Mouse (Mus musculus): ENCODE data around the gene Qpct. TPM values are rescaled to one million over a fixed set of nuclear protein-coding genes. Genes with fewer than 3 reads are reported as not detected.
A peak's percentile ranks its signal among the peaks of the same experiment; 100 is the strongest.

The Qpct gene
- 7.5 and 10.3 TPM in 2 replicates for polyA plus RNA-seq (2014; fragmentation: Nextera tagmentation; extraction: Ambion mirVana)

DNA sequence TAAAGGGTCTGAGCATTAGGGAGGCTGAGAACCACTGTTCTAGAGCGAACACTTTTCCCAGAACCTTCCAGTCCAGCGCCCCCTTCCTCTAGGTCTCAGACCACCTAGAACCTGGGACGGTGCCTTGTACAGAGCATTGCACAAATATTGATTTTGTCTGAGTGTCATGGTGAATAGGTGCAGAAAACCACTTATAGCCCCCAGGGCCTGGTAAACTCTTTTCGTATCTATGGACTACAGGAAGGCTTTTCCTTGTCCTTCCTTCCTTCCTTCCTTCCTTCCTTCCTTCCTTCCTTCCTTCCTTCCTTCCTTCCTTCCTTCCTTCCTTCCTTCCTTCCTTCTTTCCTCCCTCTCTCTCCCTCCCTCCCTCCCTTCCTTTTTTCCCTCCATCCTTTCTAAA is at the start of gene Qpct:
Qpct (plus strand) TSS at position 301 of the 400 bp plus-strand sequence.
- no peak for ATAC-seq (replicated peaks; ENCODE audit: low FRiP score)
- Histone ChIP-seq H3K9me3 (ENCODE audit: control insufficient read depth, low read length) (no peaks in the 10 kb centered on the region), H3K4me3 (ENCODE audit: low read depth, low read length) (peak within 1 kb of the TSS; percentile 58), H3K4me1 (replicated peaks; ENCODE audit: control insufficient read depth, insufficient read depth, low read length) (no peaks in the 10 kb centered on the region), H3K9ac (ENCODE audit: low read depth, low read length) (no peak within 1 kb of the TSS; the same call in 1 of the 2 replicates), H3K27me3 (replicated peaks; ENCODE audit: control insufficient read depth, insufficient read depth, low read length) (peaks cover 9% of the 10 kb centered on the region), H3K36me3 (ENCODE audit: control insufficient read depth, insufficient read depth, low read length) (no peaks in the 10 kb centered on the region), H3K4me2 (peak within 1 kb of the TSS; percentile 87), H3K27ac (ENCODE audit: low read depth, low read length) (no peak within 1 kb of the TSS)
- no peak for DNase-seq (ENCODE audit: low spot score)
- WGBS, result 57% methylated on average over 4 of the region's 4 CpGs

DNA sequence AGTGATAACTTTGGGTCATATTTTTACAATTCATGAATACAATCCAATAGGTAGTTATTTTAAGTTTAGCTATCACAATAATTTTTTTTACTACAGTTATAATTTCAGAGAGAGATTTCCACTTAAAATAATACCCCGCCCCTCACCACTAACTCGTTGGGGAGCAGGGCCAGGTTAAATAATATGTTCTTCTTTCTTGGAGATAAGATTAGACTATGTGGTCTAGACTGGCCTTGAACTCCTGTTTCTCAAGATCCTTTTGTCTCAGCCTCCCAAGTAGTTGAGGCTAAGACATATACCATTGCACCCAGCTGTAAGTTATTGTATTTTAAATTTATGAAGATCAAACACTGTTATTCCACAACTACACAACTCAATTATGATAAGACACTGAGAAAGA is 38.1 kb upstream of the Qpct start:
- H3K27me3 ChIP-seq (replicated peaks; ENCODE audit: control insufficient read depth, insufficient read depth, low read length), result no peaks in the 10 kb centered on the region
- no peak overlapping the region for H3K9ac ChIP-seq (ENCODE audit: low read depth, low read length)
- H3K9me3 ChIP-seq (ENCODE audit: control insufficient read depth, low read length), result no peaks in the 10 kb centered on the region
- DNase-seq (ENCODE audit: low spot score) (no peak), ATAC-seq (replicated peaks; ENCODE audit: low FRiP score) (no peak)
- 60% methylated on average over 2 of the region's 2 CpGs for WGBS
- no peak overlapping the region for H3K4me3 ChIP-seq (ENCODE audit: low read depth, low read length)
- H3K27ac ChIP-seq (ENCODE audit: low read depth, low read length), result no peak overlapping the region
- no peak overlapping the region for H3K4me2 ChIP-seq
- peaks cover 29% of the 10 kb centered on the region for H3K4me1 ChIP-seq (replicated peaks; ENCODE audit: control insufficient read depth, insufficient read depth, low read length)
- peaks cover 10% of the 10 kb centered on the region; the same call in 1 of the 2 replicates for H3K36me3 ChIP-seq (ENCODE audit: control insufficient read depth, insufficient read depth, low read length)

DNA sequence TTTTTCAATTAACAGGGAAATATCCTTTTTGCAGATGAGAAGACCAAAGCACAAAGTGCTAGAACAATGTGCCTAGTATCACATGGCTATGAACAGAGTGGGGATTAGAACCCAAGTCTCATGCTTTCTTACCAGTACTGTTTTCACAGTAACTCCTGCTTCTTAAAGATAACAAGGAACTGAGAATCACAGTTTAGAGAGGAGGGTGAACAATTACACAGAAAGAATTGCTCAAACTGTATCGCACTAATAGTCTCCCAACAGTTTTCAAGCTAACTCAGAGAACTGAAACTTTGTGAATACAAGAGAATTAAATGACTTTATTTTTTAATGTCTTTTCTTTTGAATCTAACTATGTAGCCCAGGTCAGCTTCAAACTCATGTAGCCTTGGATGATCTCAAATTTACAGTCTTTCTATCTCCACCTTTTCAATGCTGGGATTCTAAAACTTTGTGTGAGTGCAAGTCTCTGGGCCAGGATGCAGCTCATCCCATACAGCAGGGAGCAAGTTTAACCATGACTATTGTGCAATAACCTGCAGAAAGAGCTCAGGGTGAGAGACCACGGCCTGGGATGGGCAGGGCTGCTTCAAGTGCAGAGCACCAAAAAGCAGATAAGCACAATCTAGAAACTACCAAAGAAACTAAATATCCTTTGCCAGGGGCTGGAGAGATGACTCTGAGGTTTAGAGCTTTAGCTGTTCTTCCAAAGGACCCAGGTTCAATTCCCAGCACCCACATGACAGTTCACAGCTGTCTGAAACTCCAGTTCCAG is 36.6 kb upstream of the Qpct start:
- peak; percentile 83 for ATAC-seq (replicated peaks; ENCODE audit: low FRiP score)
- H3K4me1 ChIP-seq (replicated peaks; ENCODE audit: control insufficient read depth, insufficient read depth, low read length), result peaks cover 31% of the 10 kb centered on the region
- H3K4me2 ChIP-seq, result peak overlapping the region; percentile 0; the same call in 1 of the 2 replicates
- WGBS, result 53% methylated on average over 2 of the region's 2 CpGs
- no peaks in the 10 kb centered on the region for H3K9me3 ChIP-seq (ENCODE audit: control insufficient read depth, low read length)
- peaks cover 10% of the 10 kb centered on the region; the same call in 1 of the 2 replicates for H3K36me3 ChIP-seq (ENCODE audit: control insufficient read depth, insufficient read depth, low read length)
- no peak overlapping the region for H3K27ac ChIP-seq (ENCODE audit: low read depth, low read length)
- DNase-seq (ENCODE audit: low spot score), result no peak
- H3K27me3 ChIP-seq (replicated peaks; ENCODE audit: control insufficient read depth, insufficient read depth, low read length), result no peaks in the 10 kb centered on the region
- no peak overlapping the region for H3K4me3 ChIP-seq (ENCODE audit: low read depth, low read length)
- H3K9ac ChIP-seq (ENCODE audit: low read depth, low read length), result no peak overlapping the region

DNA sequence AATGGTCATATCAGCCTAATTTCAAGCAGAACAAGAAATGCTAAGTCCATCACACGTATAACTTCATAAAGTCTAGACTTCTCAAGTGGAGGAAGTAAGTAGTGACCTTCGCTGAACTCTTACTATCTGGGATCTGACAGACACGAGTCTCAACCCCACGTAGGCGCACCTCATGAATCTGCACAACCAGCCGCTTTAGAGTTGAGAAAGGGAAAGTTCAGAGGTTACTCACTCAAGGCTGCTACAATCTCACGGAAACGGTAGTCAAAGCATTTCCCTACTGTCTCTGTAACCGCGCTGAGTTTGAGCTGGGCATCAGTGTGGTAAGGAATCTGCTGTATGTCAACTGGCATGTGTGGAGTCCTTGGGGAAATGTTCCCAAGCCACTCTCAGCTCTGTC is 35.9 kb upstream of the Qpct start:
- H3K4me2 ChIP-seq, result peak overlapping the region; percentile 17; the same call in 1 of the 2 replicates
- peaks cover 9% of the 10 kb centered on the region; the same call in 1 of the 2 replicates for H3K36me3 ChIP-seq (ENCODE audit: control insufficient read depth, insufficient read depth, low read length)
- WGBS, result 44% methylated on average over 10 of the region's 10 CpGs
- DNase-seq (ENCODE audit: low spot score) (no peak), ATAC-seq (replicated peaks; ENCODE audit: low FRiP score) (no peak)
- H3K9me3 ChIP-seq (ENCODE audit: control insufficient read depth, low read length), result no peaks in the 10 kb centered on the region
- no peak overlapping the region for H3K4me3 ChIP-seq (ENCODE audit: low read depth, low read length)
- no peaks in the 10 kb centered on the region for H3K27me3 ChIP-seq (replicated peaks; ENCODE audit: control insufficient read depth, insufficient read depth, low read length)
- no peak overlapping the region for H3K9ac ChIP-seq (ENCODE audit: low read depth, low read length)
- H3K4me1 ChIP-seq (replicated peaks; ENCODE audit: control insufficient read depth, insufficient read depth, low read length), result peaks cover 31% of the 10 kb centered on the region
- no peak overlapping the region for H3K27ac ChIP-seq (ENCODE audit: low read depth, low read length)

DNA sequence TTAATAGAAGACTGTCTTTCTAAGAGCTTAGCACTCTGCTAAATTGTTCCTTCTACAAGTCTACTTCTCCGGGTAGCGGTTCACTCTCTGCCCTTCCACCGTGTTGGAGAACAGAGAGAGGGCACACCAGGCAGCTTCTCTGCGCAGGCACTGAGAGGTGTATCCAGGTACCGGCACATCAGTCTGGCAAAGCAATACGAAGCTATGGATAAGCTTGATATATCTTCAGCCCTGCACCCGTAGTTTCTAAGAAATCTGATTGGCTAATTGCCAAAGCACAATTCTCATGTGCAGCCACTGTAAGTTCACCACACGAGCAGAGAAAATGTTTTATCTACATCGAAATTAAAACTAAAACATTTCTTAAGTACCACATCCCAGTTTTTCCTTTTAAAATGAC is 33.3 kb upstream of the Qpct start:
- Histone ChIP-seq H3K27me3 (replicated peaks; ENCODE audit: control insufficient read depth, insufficient read depth, low read length) (no peaks in the 10 kb centered on the region), H3K4me2 (peak overlapping the region; percentile 43), H3K36me3 (ENCODE audit: control insufficient read depth, insufficient read depth, low read length) (no peaks in the 10 kb centered on the region), H3K27ac (ENCODE audit: low read depth, low read length) (no peak overlapping the region), H3K9ac (ENCODE audit: low read depth, low read length) (no peak overlapping the region), H3K4me3 (ENCODE audit: low read depth, low read length) (no peak overlapping the region), H3K9me3 (ENCODE audit: control insufficient read depth, low read length) (no peaks in the 10 kb centered on the region), H3K4me1 (replicated peaks; ENCODE audit: control insufficient read depth, insufficient read depth, low read length) (peaks cover 31% of the 10 kb centered on the region)
- ATAC-seq (replicated peaks; ENCODE audit: low FRiP score) (no peak), DNase-seq (ENCODE audit: low spot score) (no peak)
- 57% methylated on average over 9 of the region's 9 CpGs for WGBS

DNA sequence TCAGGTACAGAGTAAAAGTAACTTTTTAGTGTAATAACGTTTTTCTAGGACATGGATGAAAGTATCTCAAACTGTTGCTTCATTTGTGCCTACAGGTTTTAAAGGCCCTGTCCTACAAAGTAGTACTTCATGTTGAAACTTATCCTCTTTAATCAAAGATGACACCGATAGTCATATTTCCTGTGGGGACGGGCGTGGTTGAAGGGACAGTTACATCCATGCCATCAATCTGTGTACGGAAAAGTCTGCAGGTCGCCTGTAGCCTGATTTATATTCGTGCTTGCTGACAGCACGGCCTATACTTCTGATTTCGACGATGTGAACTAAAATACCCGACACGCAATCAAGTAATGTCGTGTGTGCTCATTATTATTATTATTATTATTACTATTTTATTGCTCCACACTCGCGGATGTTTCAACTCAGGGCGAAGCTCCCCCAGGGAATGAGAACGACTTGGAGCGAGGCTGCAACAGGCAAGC is 31.9 kb upstream of the Qpct start:
- H3K27ac ChIP-seq (ENCODE audit: low read depth, low read length), result peak overlapping the region; percentile 88
- peaks cover 27% of the 10 kb centered on the region for H3K4me1 ChIP-seq (replicated peaks; ENCODE audit: control insufficient read depth, insufficient read depth, low read length)
- no peaks in the 10 kb centered on the region for H3K9me3 ChIP-seq (ENCODE audit: control insufficient read depth, low read length)
- 2% methylated on average over 18 of the region's 18 CpGs for WGBS
- peak overlapping the region; percentile 83 for H3K4me3 ChIP-seq (ENCODE audit: low read depth, low read length)
- ATAC-seq (replicated peaks; ENCODE audit: low FRiP score) (no peak), DNase-seq (ENCODE audit: low spot score) (peak; percentile 35)
- peak overlapping the region; percentile 88 for H3K4me2 ChIP-seq
- H3K9ac ChIP-seq (ENCODE audit: low read depth, low read length), result peak overlapping the region; percentile 88
- H3K36me3 ChIP-seq (ENCODE audit: control insufficient read depth, insufficient read depth, low read length), result no peaks in the 10 kb centered on the region
- no peaks in the 10 kb centered on the region for H3K27me3 ChIP-seq (replicated peaks; ENCODE audit: control insufficient read depth, insufficient read depth, low read length)

DNA sequence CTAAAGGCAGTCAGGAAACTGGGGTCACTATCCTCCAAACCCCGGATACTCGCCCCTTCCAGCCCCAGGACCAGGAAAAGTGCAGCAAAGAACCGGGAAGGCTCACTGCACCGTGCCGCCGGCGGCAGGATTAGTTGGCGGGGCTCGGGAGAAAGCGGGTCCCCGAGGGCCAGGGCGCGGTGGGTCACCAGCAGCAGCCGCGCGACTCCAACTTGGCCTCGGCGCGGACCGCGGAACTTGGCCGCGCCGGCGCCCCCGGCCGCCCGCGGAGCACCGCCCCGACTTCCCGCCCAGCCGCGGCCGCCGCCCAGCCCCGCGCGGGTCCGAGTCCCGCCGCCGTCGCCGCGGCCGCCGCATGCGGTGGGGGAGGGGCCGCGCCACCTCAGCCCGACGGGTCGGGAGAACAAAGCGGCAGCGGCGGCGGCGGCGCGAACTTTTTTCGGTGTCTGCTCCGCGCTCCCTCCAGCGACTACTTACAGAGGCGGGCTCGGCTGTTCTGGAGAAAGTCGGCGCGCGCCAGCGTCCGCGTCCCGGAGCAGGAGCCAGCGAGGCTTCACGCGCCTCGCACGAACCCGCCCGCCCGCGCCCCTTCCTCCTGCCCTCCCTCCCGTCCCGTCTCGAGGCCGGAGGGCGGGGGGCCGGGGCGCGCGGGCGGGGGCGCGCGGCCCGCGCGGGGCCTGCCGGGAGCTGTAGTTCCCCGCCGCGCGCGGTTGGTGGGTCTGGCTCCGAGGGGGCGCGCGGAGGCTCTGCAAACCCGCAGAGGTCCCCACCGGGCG is 31.3 kb upstream of the Qpct start, which contains the start of gene Prkd3:
Prkd3 (minus strand) TSS at position 609 of the 776 bp plus-strand sequence.
- ATAC-seq (replicated peaks; ENCODE audit: low FRiP score) (peak; percentile 90), DNase-seq (ENCODE audit: low spot score) (peak; percentile 78)
- Histone ChIP-seq H3K4me1 (replicated peaks; ENCODE audit: control insufficient read depth, insufficient read depth, low read length) (peaks cover 20% of the 10 kb centered on the region), H3K4me2 (peak within 1 kb of the TSS; percentile 88), H3K4me3 (ENCODE audit: low read depth, low read length) (peak within 1 kb of the TSS; percentile 83), H3K9ac (ENCODE audit: low read depth, low read length) (peak within 1 kb of the TSS; percentile 88), H3K27me3 (replicated peaks; ENCODE audit: control insufficient read depth, insufficient read depth, low read length) (no peaks in the 10 kb centered on the region), H3K27ac (ENCODE audit: low read depth, low read length) (peak within 1 kb of the TSS; percentile 88), H3K9me3 (ENCODE audit: control insufficient read depth, low read length) (no peaks in the 10 kb centered on the region), H3K36me3 (ENCODE audit: control insufficient read depth, insufficient read depth, low read length) (no peaks in the 10 kb centered on the region)
- WGBS, result under 1% methylated on average over 84 of the region's 113 CpGs

DNA sequence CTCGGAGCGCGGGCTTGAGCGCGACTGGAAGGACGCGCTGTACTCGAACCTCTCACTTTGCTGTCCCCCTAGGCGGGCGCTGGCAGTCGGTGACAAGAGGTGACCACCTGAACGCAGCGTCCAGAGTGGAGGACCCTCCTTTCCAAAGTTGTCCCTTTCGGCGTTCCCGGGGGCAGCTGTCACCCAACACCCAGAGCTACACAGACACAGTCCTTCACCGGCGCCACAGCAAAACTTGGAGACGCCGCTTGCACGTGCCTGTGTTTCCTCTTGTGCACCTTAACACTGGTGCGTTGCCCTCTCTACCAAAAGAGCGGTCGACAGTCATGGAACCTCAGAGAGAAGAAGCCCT is 30.7 kb upstream of the Qpct start:
- 2% methylated on average over 24 of the region's 24 CpGs for WGBS
- Histone ChIP-seq H3K27me3 (replicated peaks; ENCODE audit: control insufficient read depth, insufficient read depth, low read length) (no peaks in the 10 kb centered on the region), H3K4me2 (peak overlapping the region; percentile 88), H3K27ac (ENCODE audit: low read depth, low read length) (0 out of 2 replicates have a peak overlapping the region, but pooled peaks have one; percentile 88), H3K4me3 (ENCODE audit: low read depth, low read length) (peak overlapping the region; percentile 83), H3K9ac (ENCODE audit: low read depth, low read length) (peak overlapping the region; percentile 88), H3K4me1 (replicated peaks; ENCODE audit: control insufficient read depth, insufficient read depth, low read length) (peaks cover 15% of the 10 kb centered on the region), H3K36me3 (ENCODE audit: control insufficient read depth, insufficient read depth, low read length) (no peaks in the 10 kb centered on the region), H3K9me3 (ENCODE audit: control insufficient read depth, low read length) (no peaks in the 10 kb centered on the region)
- ATAC-seq (replicated peaks; ENCODE audit: low FRiP score) (no peak; the same call in 1 of the 2 replicates), DNase-seq (ENCODE audit: low spot score) (no peak)

Data from liver, embryonic 11.5 days (tissue).